Mouse (Mus musculus) heart, embryonic 11.5 days (tissue): Measurements from ENCODE around the gene Zkscan4. TPM values are rescaled to one million over a fixed set of nuclear protein-coding genes. Genes with fewer than 3 reads are reported as not detected.
"Not testable (repeated sequence)": the region's sequence is repeated elsewhere in the genome, so short reads cannot be mapped to it uniquely, and the experiment has no call there.

Experiments
- ATAC-seq: fragments of 200-750 bp; cut with Nextera tagmentation; replicated peaks from 2 replicates; pipeline ENCODE4 v1.8.0; 2017; ENCODE audit warnings: moderate library complexity; ENCODE audit not compliant: insufficient number of reproducible peaks, low FRiP score, low TSS enrichment
- H3K27ac ChIP-seq: fragments of 300-500 bp; sonication (generic); 2 replicates; pipeline ENCODE4 v1.5.1; 2014; ENCODE audit warnings: mild to moderate bottlenecking, low read depth, low read length
- H3K27me3 ChIP-seq: fragments of 300-500 bp; sonication (generic); 2 replicates; pipeline ENCODE4 v1.6.1; 2014; ENCODE audit warnings: mild to moderate bottlenecking, low read length, mixed read lengths; ENCODE audit not compliant: control insufficient read depth, insufficient read depth
- H3K36me3 ChIP-seq: fragments of 300-500 bp; sonication (generic); 2 replicates; pipeline ENCODE4 v1.6.1; 2014; ENCODE audit warnings: mild to moderate bottlenecking, low read length, moderate library complexity, mixed read lengths; ENCODE audit not compliant: control insufficient read depth, insufficient read depth
- H3K4me1 ChIP-seq: fragments of 300-500 bp; sonication (generic); 2 replicates; pipeline ENCODE4 v1.6.1; 2014; ENCODE audit warnings: low read length; ENCODE audit not compliant: control insufficient read depth, insufficient read depth
- H3K4me2 ChIP-seq: fragments of 300-500 bp; sonication (generic); 2 replicates; pipeline ENCODE4 v1.6.1; 2014; ENCODE audit warnings: mild to moderate bottlenecking, moderate library complexity
- H3K4me3 ChIP-seq: fragments of 300-500 bp; sonication (generic); 2 replicates; pipeline ENCODE4 v1.5.1; 2014; ENCODE audit warnings: low read depth, low read length
- H3K9ac ChIP-seq: fragments of 300-500 bp; sonication (generic); 2 replicates; pipeline ENCODE4 v1.6.1; 2014; ENCODE audit warnings: mild to moderate bottlenecking, low read depth, low read length, moderate library complexity
- H3K9me3 ChIP-seq: fragments of 300-500 bp; sonication (generic); replicated peaks from 2 replicates; pipeline ENCODE4 v1.6.1; 2016; ENCODE audit warnings: low read length; ENCODE audit not compliant: control insufficient read depth
- WGBS: fragments of 180-500 bp; shearing (Covaris S2); extraction: QIAGEN DNeasy Blood & Tissue Kit; methylation state at CpG from one replicate; pipeline ENCODE4 v1.1.7; 2014; ENCODE audit not compliant: insufficient replicate concordance; 5-methylcytosine and 5-hydroxymethylcytosine counted together
- polyA plus RNA-seq: library from polyadenylated mRNA; unstranded; fragments of >200 nt; fragmentation: Nextera tagmentation; extraction: Ambion mirVana; gene quantifications from 2 replicates; pipeline ENCODE4 v1.2.1, GENCODE M21; 2014

Zkscan4 gene
- polyA plus RNA-seq, 1 experiment from 2014 or later = 1.8 TPM

- H3K9me3 ChIP-seq = no peaks in the 10 kb centered on the region
- WGBS = 47% methylated on average over 3 of the region's 3 CpGs
- H3K36me3 ChIP-seq = 0 out of 2 replicates have a peak, but pooled peaks cover under 1% of the 10 kb centered on the region
- no peak overlapping the region for H3K9ac ChIP-seq
- H3K27ac ChIP-seq = peak overlapping the region; percentile 78; the same call in 1 of the 2 replicates
- H3K4me3 ChIP-seq = peak overlapping the region; percentile 86; the same call in 1 of the 2 replicates
- ATAC-seq = no peak
- H3K4me2 ChIP-seq = peak overlapping the region; percentile 74
- no peaks in the 10 kb centered on the region for H3K27me3 ChIP-seq
- peaks cover 12% of the 10 kb centered on the region for H3K4me1 ChIP-seq
These were observed 24.6 kb upstream of the Zkscan4 start for GRCm38 (mm10) chr13:21454133-21454532.

DNA sequence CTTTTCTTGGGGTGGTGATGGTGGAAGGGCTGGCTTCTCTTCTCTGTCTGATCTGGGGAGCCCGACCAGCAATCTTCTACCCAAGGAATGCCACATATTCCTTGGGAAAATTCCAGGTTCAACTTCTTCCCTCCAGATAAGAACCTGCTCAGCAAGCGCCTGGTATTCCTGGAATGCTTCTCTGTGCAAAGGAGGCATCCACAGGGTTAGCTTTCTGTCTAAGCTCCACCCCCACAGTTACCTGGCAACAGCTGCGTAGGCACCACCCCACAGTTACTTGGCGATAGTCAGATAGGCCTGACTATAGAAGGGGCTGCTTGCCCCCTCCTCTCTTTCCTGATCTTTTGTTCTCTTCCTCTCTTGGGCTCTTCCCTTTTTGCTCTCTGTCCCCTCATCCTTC is 22.4 kb upstream of the Zkscan4 start:
- H3K4me3 ChIP-seq = no peak overlapping the region
- no peaks in the 10 kb centered on the region for H3K27me3 ChIP-seq
- H3K9ac ChIP-seq = no peak overlapping the region
- H3K36me3 ChIP-seq = no peaks in the 10 kb centered on the region
- peak; percentile 73; the same call in 1 of the 2 replicates for ATAC-seq
- peak overlapping the region; percentile 46; the same call in 1 of the 2 replicates for H3K27ac ChIP-seq
- no peaks in the 10 kb centered on the region for H3K9me3 ChIP-seq
- peaks cover 12% of the 10 kb centered on the region for H3K4me1 ChIP-seq
- H3K4me2 ChIP-seq = 0 out of 2 replicates have a peak overlapping the region, but pooled peaks have one; percentile 16
- WGBS = 3% methylated on average over 4 of the region's 4 CpGs

GRCm38 (mm10) chr13:21462516-21462915 is 16.2 kb upstream of the Zkscan4 start:
- H3K27me3 ChIP-seq, H3K9me3 ChIP-seq, H3K4me2 ChIP-seq, ATAC-seq, H3K36me3 ChIP-seq, H3K9ac ChIP-seq, H3K4me1 ChIP-seq, H3K4me3 ChIP-seq, H3K27ac ChIP-seq: not testable (repeated sequence)
- WGBS = 55% methylated on average over 9 of the region's 9 CpGs

DNA sequence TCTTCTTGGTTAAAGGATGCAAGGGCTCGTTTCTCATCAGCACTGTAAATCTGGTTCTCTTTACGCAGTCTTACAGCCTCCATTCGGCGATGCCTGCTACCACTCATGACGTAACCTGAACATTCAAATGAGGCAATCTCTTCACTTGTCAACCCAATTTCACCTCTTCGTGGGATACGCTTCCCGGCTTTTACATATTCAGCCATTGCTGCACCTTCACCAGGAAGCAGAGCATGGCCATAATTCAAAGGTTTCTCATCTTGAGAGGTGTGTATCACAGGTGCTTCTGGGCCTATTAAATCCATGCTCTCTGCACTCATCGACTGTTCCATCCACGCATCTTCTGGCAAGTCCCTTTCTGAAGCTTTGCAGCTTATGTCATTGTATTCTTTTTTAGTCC is 11.4 kb upstream of the Zkscan4 start:
- 79% methylated on average over 10 of the region's 10 CpGs for WGBS

DNA sequence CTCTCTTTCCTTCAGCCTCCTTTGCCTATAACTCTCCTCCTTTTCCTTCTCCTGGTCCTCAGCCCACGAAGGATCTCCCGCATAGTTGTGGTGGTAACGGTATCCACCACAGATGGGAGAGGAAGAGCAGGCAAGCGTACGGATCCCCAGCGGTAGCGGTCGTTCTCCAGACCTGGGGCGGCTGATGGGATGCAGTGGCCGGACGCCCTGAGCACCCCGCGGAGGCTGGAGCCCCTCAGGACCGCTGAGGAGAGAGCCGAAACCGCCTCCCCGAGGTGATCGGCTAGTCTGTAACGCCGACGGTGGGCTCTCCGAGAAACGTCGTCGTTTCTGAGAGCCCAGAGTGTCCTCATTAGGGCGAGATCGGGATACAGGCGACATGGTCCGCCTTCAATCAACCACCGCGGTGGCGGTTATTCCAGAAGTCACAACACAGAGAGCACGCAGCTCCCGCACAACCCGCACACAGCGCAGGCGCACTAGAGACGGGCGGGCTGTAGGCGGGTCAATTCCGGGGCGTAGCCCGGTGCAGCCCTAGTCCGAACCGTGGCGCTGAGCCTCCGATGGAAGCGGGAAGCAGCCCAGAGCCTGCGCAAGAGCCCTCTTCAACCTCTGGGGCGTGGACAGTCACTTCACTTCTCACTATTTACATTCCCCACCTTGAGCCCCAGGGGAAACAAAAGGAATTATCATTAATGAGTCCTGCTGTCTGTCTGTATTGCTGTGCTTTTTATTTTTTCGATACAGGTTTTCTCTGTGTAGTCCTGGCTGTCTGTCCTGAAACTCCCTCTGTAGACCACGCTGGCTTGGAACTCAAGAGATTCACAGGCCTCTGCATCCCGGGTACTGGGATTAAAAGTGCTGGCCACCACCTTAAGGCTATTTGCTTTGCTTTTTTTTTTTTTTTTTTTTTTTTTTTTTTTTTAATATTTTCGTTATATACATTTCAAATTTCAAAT is 10.4 kb upstream of the Zkscan4 start, which contains the start of gene Nkapl:
Nkapl (minus strand) TSS at position 449 of the 959 bp plus-strand sequence.
- H3K4me2 ChIP-seq = peak within 1 kb of the TSS; percentile 99
- H3K4me1 ChIP-seq = 0 out of 2 replicates have a peak, but pooled peaks cover 2% of the 10 kb centered on the region
- H3K27me3 ChIP-seq = no peaks in the 10 kb centered on the region
- no peaks in the 10 kb centered on the region for H3K36me3 ChIP-seq
- no peaks in the 10 kb centered on the region for H3K9me3 ChIP-seq
- WGBS = under 1% methylated on average over 54 of the region's 54 CpGs
- H3K9ac ChIP-seq = peak within 1 kb of the TSS; percentile 84
- H3K27ac ChIP-seq = peak within 1 kb of the TSS; percentile 42; the same call in 1 of the 2 replicates
- ATAC-seq = peak; percentile 98
- peak within 1 kb of the TSS; percentile 62 for H3K4me3 ChIP-seq

More for the DNA sequence above, 11.4 kb upstream of the Zkscan4 start:
- no peak for ATAC-seq
- no peak overlapping the region for H3K27ac ChIP-seq
- no peak overlapping the region for H3K4me3 ChIP-seq
- H3K9ac ChIP-seq = no peak overlapping the region
- no peaks in the 10 kb centered on the region for H3K27me3 ChIP-seq
- no peaks in the 10 kb centered on the region; the same call in 1 of the 2 replicates for H3K9me3 ChIP-seq
- H3K4me1 ChIP-seq = 0 out of 2 replicates have a peak, but pooled peaks cover 2% of the 10 kb centered on the region
- no peak overlapping the region for H3K4me2 ChIP-seq
- no peaks in the 10 kb centered on the region for H3K36me3 ChIP-seq

DNA sequence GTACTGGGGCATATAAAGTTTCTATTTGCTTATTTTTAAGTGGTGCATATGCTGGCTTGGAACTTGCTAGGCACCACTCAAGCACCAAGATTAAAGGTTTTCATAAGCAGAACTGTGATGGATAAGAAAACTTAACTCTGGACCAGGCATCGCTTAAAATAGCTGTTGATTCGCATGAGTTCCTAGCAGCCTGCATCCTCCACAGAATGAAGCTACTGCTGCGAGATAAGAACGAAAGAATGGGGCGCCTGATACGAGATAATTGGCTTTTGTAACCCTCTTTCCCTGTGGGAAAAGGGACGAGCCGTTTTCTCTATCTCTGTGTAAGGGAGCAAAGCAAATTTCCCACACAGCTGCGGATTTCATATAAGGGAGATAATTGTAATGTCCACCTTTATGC is 9.6 kb upstream of the Zkscan4 start:
- H3K4me3 ChIP-seq = peak overlapping the region; percentile 62; the same call in 1 of the 2 replicates
- WGBS = 10% methylated on average over 9 of the region's 9 CpGs
- no peaks in the 10 kb centered on the region for H3K36me3 ChIP-seq
- peak overlapping the region; percentile 99 for H3K4me2 ChIP-seq
- H3K9me3 ChIP-seq = no peaks in the 10 kb centered on the region
- ATAC-seq = no peak
- H3K4me1 ChIP-seq = 0 out of 2 replicates have a peak, but pooled peaks cover 2% of the 10 kb centered on the region
- no peak overlapping the region for H3K27ac ChIP-seq
- H3K27me3 ChIP-seq = no peaks in the 10 kb centered on the region
- no peak overlapping the region for H3K9ac ChIP-seq

GRCm38 (mm10) chr13:21472427-21472826 is 6.3 kb upstream of the Zkscan4 start:
- no peak for ATAC-seq
- H3K36me3 ChIP-seq = no peaks in the 10 kb centered on the region

GRCm38 (mm10) chr13:21486881-21487280 is 8.2 kb downstream of the Zkscan4 start:
- no peaks in the 10 kb centered on the region for H3K9me3 ChIP-seq
- H3K27ac ChIP-seq = no peak overlapping the region
- WGBS = 76% methylated on average over 1 of the region's 1 CpGs
- 0 out of 2 replicates have a peak, but pooled peaks cover 2% of the 10 kb centered on the region for H3K36me3 ChIP-seq
- no peak overlapping the region for H3K9ac ChIP-seq
- no peaks in the 10 kb centered on the region for H3K4me1 ChIP-seq
- no peaks in the 10 kb centered on the region for H3K27me3 ChIP-seq
- H3K4me3 ChIP-seq = no peak overlapping the region
- no peak for ATAC-seq
- no peak overlapping the region for H3K4me2 ChIP-seq

More at GRCm38 (mm10) chr13:21472427-21472826, 6.3 kb upstream of the Zkscan4 start:
- peak overlapping the region; percentile 15; the same call in 1 of the 2 replicates for H3K4me2 ChIP-seq
- no peak overlapping the region for H3K4me3 ChIP-seq
- no peak overlapping the region for H3K27ac ChIP-seq
- peak overlapping the region; percentile 44; the same call in 1 of the 2 replicates for H3K9ac ChIP-seq
- no peaks in the 10 kb centered on the region for H3K9me3 ChIP-seq
- H3K4me1 ChIP-seq = 0 out of 2 replicates have a peak, but pooled peaks cover 2% of the 10 kb centered on the region
- 21% methylated on average over 4 of the region's 4 CpGs for WGBS
- H3K27me3 ChIP-seq = no peaks in the 10 kb centered on the region
